Mouse (Mus musculus) left cerebral cortex, adult 9 months (tissue): Measurements from ENCODE around the gene Fscb.
A peak's percentile ranks its signal among the peaks of the same experiment; 100 is the strongest.

Source experiments
- DNase-seq, 2 experiments: peaks; one replicate each; pipeline ENCODE4 v3.0.0; 2022; ENCODE audit warnings: low spot score in 2 of 2

Fscb gene

GRCm38 (mm10) chr12:64474590-64474989 lies at the start of gene Fscb:
Gene Fscb, minus strand, starts transcription at chr12:64474690.
- no peak for DNase-seq

DNA sequence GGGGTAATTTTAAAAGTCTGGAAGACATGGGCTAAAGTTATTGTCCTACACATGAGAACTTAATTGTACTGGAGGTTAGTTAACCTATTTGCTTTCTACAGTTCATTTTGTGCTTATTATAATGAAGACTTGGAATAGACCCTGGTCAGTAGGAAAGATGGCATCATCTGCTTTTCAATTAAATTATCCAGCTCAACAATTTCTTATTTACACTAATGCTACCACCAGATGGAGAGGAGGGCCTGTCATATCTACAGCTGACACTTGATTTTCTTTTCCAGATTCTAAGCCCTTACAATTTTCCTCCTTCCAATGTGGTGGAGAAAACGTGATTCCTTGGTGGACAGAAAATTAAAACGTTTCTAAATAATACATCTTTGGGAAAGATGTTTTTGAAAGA lies 42.3 kb upstream of the Fscb start:
- DNase-seq: no peak

- DNase-seq: no peak
These were observed 38.9 kb upstream of the Fscb start for GRCm38 (mm10) chr12:64513439-64513838.

- DNase-seq: no peak
These were observed 23.2 kb upstream of the Fscb start for GRCm38 (mm10) chr12:64497706-64498105.

GRCm38 (mm10) chr12:64473615-64474014 lies 875 bp downstream of the Fscb start:
- no peak for DNase-seq

GRCm38 (mm10) chr12:64473136-64473535 lies 1.4 kb downstream of the Fscb start:
- DNase-seq: no peak

GRCm38 (mm10) chr12:64455228-64455627 lies 19.3 kb downstream of the Fscb start:
- no peak for DNase-seq

DNA sequence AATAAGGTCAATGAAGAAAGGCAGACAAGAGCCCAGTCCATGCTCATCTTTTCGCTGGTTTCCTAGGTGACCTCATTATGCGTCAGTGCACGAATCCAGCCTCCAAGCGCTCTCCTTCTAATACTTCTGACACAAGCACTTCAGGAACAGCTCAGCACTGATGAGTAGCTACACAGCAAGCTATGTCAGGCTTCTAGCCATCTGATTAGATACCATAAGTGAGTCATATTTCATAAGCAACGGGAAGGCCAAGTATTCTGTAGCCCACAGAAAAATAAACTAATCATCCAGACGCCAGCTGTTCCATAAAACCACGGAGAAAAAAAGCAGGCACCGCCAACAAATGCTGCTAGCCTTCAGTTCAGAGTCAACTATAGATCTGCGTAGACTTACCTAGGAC lies 24.6 kb downstream of the Fscb start:
- DNase-seq: peak in 1 of 2 experiments; percentile 7

GRCm38 (mm10) chr12:64436675-64437074 lies 37.8 kb downstream of the Fscb start:
- DNase-seq: no peak
